Mouse (Mus musculus) T-helper 1 cell (primary cell): ENCODE data around the gene 1700067P10Rik.

Source experiments
- in situ Hi-C: fragments of 300-600 bp; cut with MboI, MseI; formaldehyde crosslinking; loops from one replicate; pipeline ENCODE4 v1.15.1; 2025; ENCODE audit warnings: high pct_unique_total_duplicates

Gene 1700067P10Rik

DNA sequence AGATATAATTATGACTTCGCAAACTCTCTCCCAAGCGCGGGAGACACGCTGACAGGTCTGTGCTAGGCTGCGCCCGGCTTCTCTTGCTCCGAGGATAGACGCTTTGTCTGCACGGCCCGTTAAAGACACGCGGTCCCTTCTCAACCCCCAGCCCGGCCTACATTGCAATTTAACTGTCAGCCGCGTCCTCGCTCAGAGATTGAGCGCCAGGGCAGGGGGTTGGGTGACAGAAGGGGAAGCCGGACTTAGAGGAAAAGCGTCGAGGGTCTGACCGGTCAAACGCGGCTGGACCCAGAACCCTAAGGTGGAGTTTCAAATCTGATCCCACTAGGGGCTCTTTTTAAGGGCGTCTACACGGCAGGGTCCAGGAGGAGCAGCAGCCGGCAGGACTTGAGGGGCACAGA, 6.6 kb downstream of the 1700067P10Rik start:
- in situ Hi-C loops: loop anchor here (5.0 kb wide), 2 partner anchors 48 to 303 kb away; no protein-coding TSS in a partner anchor

DNA sequence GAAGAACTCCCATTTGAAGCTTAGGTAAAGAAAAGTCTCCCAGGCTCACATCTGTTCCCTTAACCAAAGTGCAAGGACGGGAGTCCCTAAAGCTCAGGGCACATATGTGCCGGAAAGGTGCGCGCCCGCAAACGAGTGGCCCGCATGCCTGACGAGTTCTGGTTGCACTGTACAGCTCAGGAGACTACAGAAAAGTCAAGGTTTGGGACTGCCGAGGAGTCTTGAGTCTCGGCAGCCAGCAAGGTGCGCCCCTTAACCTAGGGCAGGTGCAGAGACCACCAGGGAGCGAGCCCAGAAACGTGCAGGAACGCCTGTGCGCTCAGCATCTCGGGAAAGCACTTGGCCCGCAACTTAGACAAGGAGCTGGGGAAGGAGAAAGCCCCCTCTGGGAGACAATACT, 7.2 kb downstream of the 1700067P10Rik start:
- in situ Hi-C loops: loop anchor here (5.0 kb wide), 2 partner anchors 49 to 304 kb away; no protein-coding TSS in a partner anchor

- in situ Hi-C loops: loop anchor here (5.0 kb wide), 2 partner anchors 50 to 305 kb away; no protein-coding TSS in a partner anchor
Measured at GRCm38 (mm10) chr17:48097011-48097742, 8.1 kb downstream of the 1700067P10Rik start.

- in situ Hi-C loops: loop anchor here (5.0 kb wide), 2 partner anchors 51 to 306 kb away; no protein-coding TSS in a partner anchor
Measured at GRCm38 (mm10) chr17:48097743-48098527, 8.8 kb downstream of the 1700067P10Rik start.

DNA sequence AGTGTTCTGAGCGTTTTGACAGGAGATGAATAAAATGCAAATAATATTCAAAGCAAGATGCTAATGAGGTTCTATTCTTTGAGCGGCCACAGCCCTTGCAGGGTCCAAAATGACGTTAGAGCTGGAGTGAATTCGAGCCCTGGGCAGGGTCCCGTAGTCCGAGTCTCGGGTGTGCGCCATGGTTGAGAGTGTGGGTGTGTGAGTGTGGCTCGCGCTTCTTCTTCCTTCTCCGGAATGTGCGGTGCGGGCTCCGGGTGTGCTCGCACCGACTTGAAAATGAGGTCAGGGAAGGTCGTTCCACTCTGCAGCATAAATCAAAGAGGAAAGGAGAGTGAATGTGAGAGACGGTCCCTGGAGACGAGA, 9.4 kb downstream of the 1700067P10Rik start:
- in situ Hi-C loops: loop anchor here (5.0 kb wide), 2 partner anchors 51 to 306 kb away; no protein-coding TSS in a partner anchor

- in situ Hi-C loops: loop anchor here (5.0 kb wide), 2 partner anchors 52 to 307 kb away; no protein-coding TSS in a partner anchor
Measured at GRCm38 (mm10) chr17:48099312-48099711, 10.2 kb downstream of the 1700067P10Rik start.

GRCm38 (mm10) chr17:48100441-48101417, 11.6 kb downstream of the 1700067P10Rik start:
- in situ Hi-C loops: no loop called here

GRCm38 (mm10) chr17:48107333-48107732, 18.2 kb downstream of the 1700067P10Rik start:
- in situ Hi-C loops: no loop called here

DNA sequence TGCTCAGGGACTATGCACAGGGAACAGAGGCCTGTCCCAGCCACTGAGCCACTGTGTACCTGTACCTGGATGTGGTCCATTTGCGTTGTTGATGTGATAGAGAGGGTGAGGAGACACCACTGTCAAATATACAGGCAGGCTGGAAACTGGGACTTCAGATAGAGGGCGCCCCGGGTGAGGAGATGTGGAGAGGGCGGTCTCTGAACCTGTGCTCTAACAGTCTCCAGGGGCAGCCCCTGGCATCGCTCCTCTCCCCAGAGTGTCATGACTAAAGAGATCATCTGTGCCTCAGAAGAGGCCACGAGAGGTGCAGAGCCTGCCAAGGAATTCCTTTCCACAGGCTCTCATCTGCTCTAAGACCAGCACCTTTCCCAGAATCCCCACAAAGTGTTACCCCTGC, 18.7 kb downstream of the 1700067P10Rik start:
- in situ Hi-C loops: no loop called here

GRCm38 (mm10) chr17:48108520-48108919, 19.4 kb downstream of the 1700067P10Rik start:
- in situ Hi-C loops: no loop called here

DNA sequence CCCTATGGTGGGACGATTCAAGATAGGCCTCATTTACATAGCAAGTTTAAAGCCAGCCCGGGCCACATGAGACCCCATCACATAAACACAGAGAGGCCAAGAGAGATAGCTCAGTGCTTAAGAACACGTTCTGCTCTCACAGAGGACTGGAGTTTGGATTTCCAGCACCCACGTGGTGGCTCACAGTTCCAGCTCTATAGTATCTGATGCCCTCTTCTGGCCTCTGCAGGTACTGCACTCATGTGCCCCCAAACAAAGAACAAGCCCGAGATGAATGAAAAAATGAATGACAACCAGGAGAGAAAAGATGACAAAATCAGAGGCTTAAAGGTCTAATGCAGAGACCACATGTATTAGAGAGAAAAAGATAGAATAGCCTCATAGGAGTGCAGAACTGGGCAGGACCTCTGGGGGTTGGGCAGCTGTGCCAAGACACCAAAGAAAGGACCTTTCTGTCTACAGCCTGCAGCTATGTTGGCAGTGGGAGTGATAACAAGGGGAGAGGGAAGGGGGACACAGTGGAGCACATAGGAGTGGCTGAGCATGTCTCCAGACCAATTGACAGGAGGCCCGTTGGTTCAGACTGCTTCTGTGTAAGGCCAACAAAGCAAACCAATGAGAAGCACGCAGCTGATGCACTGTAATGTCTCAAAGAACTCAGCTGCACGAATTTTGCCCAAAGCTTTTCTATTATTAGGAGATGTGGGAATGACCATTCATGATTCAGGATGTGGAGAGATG, 21.6 kb downstream of the 1700067P10Rik start:
- in situ Hi-C loops: no loop called here

DNA sequence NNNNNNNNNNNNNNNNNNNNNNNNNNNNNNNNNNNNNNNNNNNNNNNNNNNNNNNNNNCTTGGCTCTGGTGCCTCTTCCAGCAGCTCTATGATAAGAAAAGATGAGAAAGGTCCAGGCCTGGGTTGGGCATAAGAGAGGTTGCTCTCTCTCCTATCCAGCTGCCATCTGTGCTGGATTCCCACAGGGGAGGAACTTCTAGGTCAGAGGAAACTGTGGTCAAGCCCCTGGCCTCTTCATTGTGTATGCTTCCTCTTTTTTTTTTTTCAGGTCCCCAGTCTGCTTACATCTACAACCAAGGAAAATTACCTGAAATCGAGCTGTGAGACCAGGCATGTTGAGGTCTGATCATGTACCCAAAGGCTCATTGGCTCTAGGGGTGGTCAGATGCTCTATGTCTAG, 29.5 kb downstream of the 1700067P10Rik start:
- in situ Hi-C loops: no loop called here

DNA sequence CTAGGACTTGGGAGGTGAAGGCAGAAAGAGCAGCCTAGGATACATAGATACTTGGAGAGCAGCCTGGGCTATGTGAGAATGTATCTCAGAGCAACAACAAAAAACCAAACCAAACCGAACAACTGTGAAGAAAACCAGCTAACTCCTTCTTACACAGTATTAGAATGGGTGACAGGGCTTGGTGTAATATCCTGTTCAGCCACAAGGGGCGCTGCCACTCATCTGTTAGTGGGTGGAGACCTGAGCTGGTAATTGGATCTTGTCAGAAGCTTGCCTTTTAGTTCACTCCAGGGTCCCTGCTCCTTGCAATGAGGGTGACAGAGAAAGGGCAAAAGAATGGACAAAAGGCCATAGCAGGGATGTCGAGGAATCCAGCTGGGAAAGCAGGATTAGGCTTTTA, 30.5 kb downstream of the 1700067P10Rik start:
- in situ Hi-C loops: no loop called here

- in situ Hi-C loops: no loop called here
Measured at GRCm38 (mm10) chr17:48120456-48120855, 31.3 kb downstream of the 1700067P10Rik start.

GRCm38 (mm10) chr17:48132810-48133209, 43.7 kb downstream of the 1700067P10Rik start:
- in situ Hi-C loops: no loop called here
